Mouse (Mus musculus) CD4-positive, CD25-positive, alpha-beta regulatory T cell, adult 4 months (primary cell): ENCODE measurements around the gene Mfn2. TPM values are rescaled to one million over a fixed set of nuclear protein-coding genes. Genes with fewer than 3 reads are reported as not detected.
A peak's percentile ranks its signal among the peaks of the same experiment; 100 is the strongest.

Source experiments
- ATAC-seq: one replicate; pipeline ENCODE4 v1.8.0; 2017
- polyA plus RNA-seq, 2 experiments: library from polyadenylated mRNA; unstranded; fragments of 100-300 nt; shearing (Covaris generic); gene quantifications; one replicate each; pipeline ENCODE4 v1.2.1; 2017

The Mfn2 gene
- polyA plus RNA-seq = 10 to 100 TPM; 19.5 to 31.9 TPM

GRCm38 (mm10) chr4:147904313-147905089 lies at the start of gene Mfn2:
TSS of gene Mfn2 (minus strand) at chr4:147904704.
- ATAC-seq = peak; percentile 93

GRCm38 (mm10) chr4:147953590-147953989 lies 49.1 kb upstream of the Mfn2 start:
- ATAC-seq = peak; percentile 71

- no peak for ATAC-seq
Observed at GRCm38 (mm10) chr4:147947511-147947910, 43.0 kb upstream of the Mfn2 start.

GRCm38 (mm10) chr4:147943005-147943404 lies 38.5 kb upstream of the Mfn2 start:
- ATAC-seq = no peak

- ATAC-seq = peak; percentile 28
Observed at GRCm38 (mm10) chr4:147941045-147942020, 36.8 kb upstream of the Mfn2 start.

- ATAC-seq = peak; percentile 86
Observed at GRCm38 (mm10) chr4:147940576-147941044, 36.1 kb upstream of the Mfn2 start, which contains the start of gene 2510039O18Rik. TSS of gene 2510039O18Rik (plus strand) at chr4:147940895.

GRCm38 (mm10) chr4:147940111-147940510 lies 35.6 kb upstream of the Mfn2 start:
- no peak for ATAC-seq

- no peak for ATAC-seq
Observed at GRCm38 (mm10) chr4:147938148-147939096, 33.9 kb upstream of the Mfn2 start.

- no peak for ATAC-seq
Observed at GRCm38 (mm10) chr4:147937486-147937885, 33.0 kb upstream of the Mfn2 start.

GRCm38 (mm10) chr4:147937021-147937420 lies 32.5 kb upstream of the Mfn2 start:
- no peak for ATAC-seq

- ATAC-seq = peak; percentile 74
Observed at GRCm38 (mm10) chr4:147936331-147936954, 31.9 kb upstream of the Mfn2 start, which contains the start of gene Plod1. TSS of gene Plod1 (minus strand) at chr4:147936767.

GRCm38 (mm10) chr4:147935904-147936303 lies 31.4 kb upstream of the Mfn2 start:
- ATAC-seq = no peak

- no peak for ATAC-seq
Observed at GRCm38 (mm10) chr4:147934611-147935010, 30.1 kb upstream of the Mfn2 start.

GRCm38 (mm10) chr4:147934134-147934533 lies 29.6 kb upstream of the Mfn2 start:
- ATAC-seq = no peak

GRCm38 (mm10) chr4:147930946-147931345 lies 26.4 kb upstream of the Mfn2 start:
- ATAC-seq = no peak

GRCm38 (mm10) chr4:147928540-147928939 lies 24.0 kb upstream of the Mfn2 start:
- ATAC-seq = no peak

GRCm38 (mm10) chr4:147928136-147928535 lies 23.6 kb upstream of the Mfn2 start:
- no peak for ATAC-seq

GRCm38 (mm10) chr4:147927705-147928104 lies 23.2 kb upstream of the Mfn2 start:
- no peak for ATAC-seq

- ATAC-seq = no peak
Observed at GRCm38 (mm10) chr4:147922341-147922740, 17.8 kb upstream of the Mfn2 start.

GRCm38 (mm10) chr4:147920973-147921372 lies 16.5 kb upstream of the Mfn2 start:
- no peak for ATAC-seq

- peak; percentile 66 for ATAC-seq
Observed at GRCm38 (mm10) chr4:147918459-147919121, 14.1 kb upstream of the Mfn2 start.
